Mouse (Mus musculus) stomach, embryonic 16.5 days (tissue): ENCODE results near the gene Rbm20. TPM values are rescaled to one million over a fixed set of nuclear protein-coding genes. Genes with fewer than 3 reads are reported as not detected.
"Not testable (repeated sequence)": the region's sequence is repeated elsewhere in the genome, so short reads cannot be mapped to it uniquely, and the experiment has no call there.

Experiments used
- ATAC-seq: fragments of 200-750 bp; cut with Nextera tagmentation; 2 replicates; pipeline ENCODE4 v1.8.0; 2017; ENCODE audit warnings: moderate number of reproducible peaks, moderate TSS enrichment; ENCODE audit not compliant: insufficient read depth, low FRiP score
- H3K27ac ChIP-seq: fragments of 300-500 bp; sonication (generic); 2 replicates; pipeline ENCODE4 v1.5.1; 2014; ENCODE audit warnings: low read length
- H3K27me3 ChIP-seq: fragments of 300-500 bp; sonication (generic); 2 replicates; pipeline ENCODE4 v1.6.1; 2014; ENCODE audit warnings: low read length, control low read depth, mixed read lengths; ENCODE audit not compliant: control insufficient read depth, insufficient read depth
- H3K36me3 ChIP-seq: fragments of 300-500 bp; sonication (generic); 2 replicates; pipeline ENCODE4 v1.6.1; 2014; ENCODE audit warnings: low read length; ENCODE audit not compliant: control insufficient read depth, insufficient read depth
- H3K4me1 ChIP-seq: fragments of 300-500 bp; sonication (generic); 2 replicates; pipeline ENCODE4 v1.6.1; 2014; ENCODE audit warnings: low read length, control low read depth, mixed read lengths; ENCODE audit not compliant: control insufficient read depth, insufficient read depth
- H3K4me2 ChIP-seq: fragments of 300-500 bp; sonication (generic); 2 replicates; pipeline ENCODE4 v1.6.1; 2014; ENCODE audit warnings: low read depth, low read length, mixed read lengths
- H3K4me3 ChIP-seq: fragments of 300-500 bp; sonication (generic); replicated peaks from 2 replicates; pipeline ENCODE4 v1.5.1; 2014; ENCODE audit warnings: mild to moderate bottlenecking, low read length
- H3K9ac ChIP-seq: fragments of 300-500 bp; sonication (generic); 2 replicates; pipeline ENCODE4 v1.6.1; 2014; ENCODE audit warnings: low read length
- H3K9me3 ChIP-seq: fragments of 300-500 bp; sonication (generic); replicated peaks from 2 replicates; pipeline ENCODE4 v1.6.1; 2016; ENCODE audit warnings: low read length, control low read depth; ENCODE audit not compliant: control insufficient read depth
- WGBS: fragments of 180-500 bp; shearing (Covaris S2); extraction: QIAGEN DNeasy Blood & Tissue Kit; methylation state at CpG from one replicate; pipeline ENCODE4 v1.1.7; 2014; 5-methylcytosine and 5-hydroxymethylcytosine counted together
- polyA plus RNA-seq: library from polyadenylated mRNA; unstranded; fragments of >200 nt; fragmentation: Nextera tagmentation; extraction: Ambion mirVana; gene quantifications from 2 replicates; pipeline ENCODE4 v1.2.1, GENCODE M21; 2015

The Rbm20 gene
- polyA plus RNA-seq, 1 experiment from 2014 or later: 1.4 TPM

- H3K9ac ChIP-seq: no peak overlapping the region
- H3K36me3 ChIP-seq: peaks cover 8% of the 10 kb centered on the region; the same call in 1 of the 2 replicates
- WGBS: 70% methylated on average over 7 of the region's 7 CpGs
- no peak for ATAC-seq
- H3K4me1 ChIP-seq: peaks cover 18% of the 10 kb centered on the region
- no peaks in the 10 kb centered on the region for H3K27me3 ChIP-seq
- H3K9me3 ChIP-seq: no peaks in the 10 kb centered on the region
- H3K27ac ChIP-seq: no peak overlapping the region
- no peak overlapping the region for H3K4me2 ChIP-seq
- H3K4me3 ChIP-seq: no peak overlapping the region
Observed at GRCm38 (mm10) chr19:53650921-53651320, 26.2 kb upstream of the Rbm20 start.

- Histone ChIP-seq H3K4me3 (no peak overlapping the region), H3K4me1 (peaks cover 18% of the 10 kb centered on the region), H3K9me3 (no peaks in the 10 kb centered on the region), H3K9ac (no peak overlapping the region), H3K27me3 (no peaks in the 10 kb centered on the region), H3K4me2 (no peak overlapping the region), H3K36me3 (no peaks in the 10 kb centered on the region), H3K27ac (no peak overlapping the region)
- 64% methylated on average over 9 of the region's 9 CpGs for WGBS
- ATAC-seq: no peak
Observed at GRCm38 (mm10) chr19:53652267-53652666, 24.8 kb upstream of the Rbm20 start.

GRCm38 (mm10) chr19:53653624-53654467 is 23.3 kb upstream of the Rbm20 start:
- H3K27me3 ChIP-seq: no peaks in the 10 kb centered on the region
- H3K9me3 ChIP-seq: no peaks in the 10 kb centered on the region
- peaks cover 18% of the 10 kb centered on the region for H3K4me1 ChIP-seq
- no peak overlapping the region for H3K4me3 ChIP-seq
- ATAC-seq: peak; percentile 41; the same call in 1 of the 2 replicates
- 61% methylated on average over 20 of the region's 20 CpGs for WGBS
- H3K4me2 ChIP-seq: no peak overlapping the region
- H3K36me3 ChIP-seq: no peaks in the 10 kb centered on the region
- no peak overlapping the region for H3K27ac ChIP-seq
- no peak overlapping the region for H3K9ac ChIP-seq

- not testable (repeated sequence) for H3K4me1 ChIP-seq, ATAC-seq, H3K27ac ChIP-seq, H3K9me3 ChIP-seq, H3K27me3 ChIP-seq, H3K36me3 ChIP-seq, H3K9ac ChIP-seq, H3K4me2 ChIP-seq, H3K4me3 ChIP-seq
- 86% methylated on average over 11 of the region's 11 CpGs for WGBS
Observed at GRCm38 (mm10) chr19:53656443-53656842, 20.7 kb upstream of the Rbm20 start.

- no peak overlapping the region for H3K4me2 ChIP-seq
- peaks cover 9% of the 10 kb centered on the region; the same call in 1 of the 2 replicates for H3K4me1 ChIP-seq
- no peaks in the 10 kb centered on the region for H3K27me3 ChIP-seq
- no peak overlapping the region for H3K4me3 ChIP-seq
- H3K36me3 ChIP-seq: no peaks in the 10 kb centered on the region
- 63% methylated on average over 5 of the region's 5 CpGs for WGBS
- no peak overlapping the region for H3K9ac ChIP-seq
- H3K9me3 ChIP-seq: no peaks in the 10 kb centered on the region
- H3K27ac ChIP-seq: no peak overlapping the region
- ATAC-seq: no peak
Observed at GRCm38 (mm10) chr19:53657437-53657836, 19.7 kb upstream of the Rbm20 start.

- H3K9me3 ChIP-seq: no peaks in the 10 kb centered on the region
- no peak overlapping the region for H3K4me2 ChIP-seq
- H3K4me3 ChIP-seq: no peak overlapping the region
- no peak for ATAC-seq
- H3K27me3 ChIP-seq: no peaks in the 10 kb centered on the region
- peaks cover 5% of the 10 kb centered on the region; the same call in 1 of the 2 replicates for H3K4me1 ChIP-seq
- 74% methylated on average over 9 of the region's 9 CpGs for WGBS
- H3K36me3 ChIP-seq: no peaks in the 10 kb centered on the region
- no peak overlapping the region for H3K27ac ChIP-seq
- no peak overlapping the region for H3K9ac ChIP-seq
Observed at GRCm38 (mm10) chr19:53660722-53661420, 16.2 kb upstream of the Rbm20 start.

GRCm38 (mm10) chr19:53661938-53662722 is 15.0 kb upstream of the Rbm20 start:
- Histone ChIP-seq H3K4me1 (peaks cover 5% of the 10 kb centered on the region; the same call in 1 of the 2 replicates), H3K9ac (no peak overlapping the region), H3K9me3 (no peaks in the 10 kb centered on the region), H3K4me2 (no peak overlapping the region), H3K27ac (no peak overlapping the region), H3K27me3 (no peaks in the 10 kb centered on the region), H3K4me3 (no peak overlapping the region), H3K36me3 (no peaks in the 10 kb centered on the region)
- ATAC-seq: 0 out of 2 replicates have a peak, but pooled peaks have one; percentile 13
- 47% methylated on average over 14 of the region's 14 CpGs for WGBS

- Histone ChIP-seq H3K36me3 (no peaks in the 10 kb centered on the region), H3K4me3 (no peak overlapping the region), H3K27me3 (no peaks in the 10 kb centered on the region), H3K27ac (no peak overlapping the region), H3K9me3 (no peaks in the 10 kb centered on the region), H3K9ac (no peak overlapping the region), H3K4me2 (no peak overlapping the region), H3K4me1 (peaks cover 5% of the 10 kb centered on the region; the same call in 1 of the 2 replicates)
- WGBS: 88% methylated on average over 9 of the region's 9 CpGs
- no peak for ATAC-seq
Observed at GRCm38 (mm10) chr19:53664831-53665230, 12.3 kb upstream of the Rbm20 start.
